Mouse (Mus musculus): ENCODE results near the gene Zfp991. TPM values are rescaled to one million over a fixed set of nuclear protein-coding genes. Genes with fewer than 3 reads are reported as not detected.
"Not testable (repeated sequence)": the region's sequence is repeated elsewhere in the genome, so short reads cannot be mapped to it uniquely, and the experiment has no call there.

The Zfp991 gene
- total RNA-seq, 1 experiment = 47.1 TPM

GRCm38 (mm10) chr4:147165282-147165681, 33.4 kb downstream of the Zfp991 start:
- in situ Hi-C loops (cut with MboI; ENCODE audit: low sequenced_read_pairs in 2 of 2, unreplicated experiment in 2 of 2); H3K36me3 ChIP-seq (ENCODE audit: control insufficient read depth, insufficient read depth, low read length, poor library complexity, severe bottlenecking); DNase-seq (ENCODE audit: low read depth, low spot score); H3K4me1 ChIP-seq (ENCODE audit: control insufficient read depth in 2 of 2, insufficient read depth in 2 of 2, low read length in 2 of 2, poor library complexity in 1 of 2); H3K27ac ChIP-seq (ENCODE audit: insufficient read depth, low read depth, low read length, poor library complexity, severe bottlenecking); H3K9ac ChIP-seq (ENCODE audit: insufficient read depth, low read depth, low read length, poor library complexity, severe bottlenecking); H3K4me3 ChIP-seq (ENCODE audit: insufficient read depth in 1 of 2, low read depth in 1 of 2, low read length in 2 of 2, poor library complexity in 1 of 2, severe bottlenecking in 1 of 2); H3K9me3 ChIP-seq (ENCODE audit: control insufficient read depth, insufficient read depth, low read depth, low read length): not testable (repeated sequence)

DNA sequence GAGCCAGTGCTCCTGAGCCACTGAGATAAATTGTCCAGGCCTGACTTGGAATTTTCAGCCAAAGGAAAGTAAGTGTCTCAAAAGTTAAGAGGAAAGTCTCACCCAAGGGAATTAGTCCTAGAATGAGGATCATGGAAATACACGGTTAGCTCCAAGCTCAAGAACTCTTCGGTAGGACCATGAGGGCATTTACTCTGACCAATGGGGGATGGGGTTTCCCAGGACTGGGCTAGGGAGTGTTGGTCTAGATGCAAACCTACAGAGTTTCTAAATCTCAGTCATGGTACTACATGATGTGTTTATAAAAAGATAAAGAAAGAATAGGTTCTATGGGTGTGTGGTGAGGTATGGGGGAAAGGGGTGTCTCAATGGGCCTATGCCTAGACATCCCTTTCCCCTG, 38.7 kb downstream of the Zfp991 start:
- H3K4me1 ChIP-seq (ENCODE audit: control insufficient read depth in 2 of 2, insufficient read depth in 2 of 2, low read length in 2 of 2, poor library complexity in 1 of 2); H3K9ac ChIP-seq (ENCODE audit: insufficient read depth, low read depth, low read length, poor library complexity, severe bottlenecking); H3K9me3 ChIP-seq (ENCODE audit: control insufficient read depth, insufficient read depth, low read depth, low read length); DNase-seq (ENCODE audit: low read depth, low spot score); H3K4me3 ChIP-seq (ENCODE audit: insufficient read depth in 1 of 2, low read depth in 1 of 2, low read length in 2 of 2, poor library complexity in 1 of 2, severe bottlenecking in 1 of 2); H3K27ac ChIP-seq (ENCODE audit: insufficient read depth, low read depth, low read length, poor library complexity, severe bottlenecking); in situ Hi-C loops (cut with MboI; ENCODE audit: low sequenced_read_pairs in 2 of 2, unreplicated experiment in 2 of 2); H3K36me3 ChIP-seq (ENCODE audit: control insufficient read depth, insufficient read depth, low read length, poor library complexity, severe bottlenecking): not testable (repeated sequence)

GRCm38 (mm10) chr4:147171557-147171956, 39.7 kb downstream of the Zfp991 start:
- in situ Hi-C loops (cut with MboI; ENCODE audit: low sequenced_read_pairs in 2 of 2, unreplicated experiment in 2 of 2) = not testable (repeated sequence)

DNA sequence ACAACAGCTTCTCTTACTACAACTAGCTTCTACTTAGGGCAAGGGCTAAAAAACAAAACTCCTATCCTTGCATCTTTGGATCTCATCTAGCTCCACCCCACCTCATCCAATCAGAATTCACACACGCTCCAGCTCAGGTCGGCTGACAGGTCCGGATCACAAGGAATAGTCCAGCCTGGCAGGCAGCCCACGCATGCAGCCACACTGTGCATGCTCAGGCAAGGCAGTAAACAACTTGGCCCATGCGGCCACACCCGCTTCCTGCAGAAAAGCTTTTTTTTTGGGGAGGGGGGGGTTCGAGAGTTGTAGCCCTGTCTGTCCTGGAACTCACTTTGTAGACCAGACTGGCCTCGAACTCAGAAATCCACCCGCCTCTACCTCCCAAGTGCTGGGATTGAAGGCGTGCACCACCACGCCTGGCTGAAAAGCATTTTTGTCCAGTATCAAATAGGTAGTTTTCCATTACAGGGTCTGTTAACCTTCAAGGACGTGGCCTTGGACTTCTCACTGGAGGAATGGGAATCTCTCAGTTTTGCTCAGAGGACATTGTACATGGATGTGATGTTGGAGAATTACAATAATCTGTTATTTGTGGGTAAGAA, 44.5 kb downstream of the Zfp991 start:
- H3K4me3 ChIP-seq (ENCODE audit: insufficient read depth in 1 of 2, low read depth in 1 of 2, low read length in 2 of 2, poor library complexity in 1 of 2, severe bottlenecking in 1 of 2); H3K36me3 ChIP-seq (ENCODE audit: control insufficient read depth, insufficient read depth, low read length, poor library complexity, severe bottlenecking); H3K9ac ChIP-seq (ENCODE audit: insufficient read depth, low read depth, low read length, poor library complexity, severe bottlenecking); H3K27ac ChIP-seq (ENCODE audit: insufficient read depth, low read depth, low read length, poor library complexity, severe bottlenecking); in situ Hi-C loops (cut with MboI; ENCODE audit: low sequenced_read_pairs in 2 of 2, unreplicated experiment in 2 of 2); H3K9me3 ChIP-seq (ENCODE audit: control insufficient read depth, insufficient read depth, low read depth, low read length); H3K4me1 ChIP-seq (ENCODE audit: control insufficient read depth in 2 of 2, insufficient read depth in 2 of 2, low read length in 2 of 2, poor library complexity in 1 of 2); DNase-seq (ENCODE audit: low read depth, low spot score): not testable (repeated sequence)

More at GRCm38 (mm10) chr4:147171557-147171956, 39.7 kb downstream of the Zfp991 start:
- not testable (repeated sequence) for H3K36me3 ChIP-seq (ENCODE audit: control insufficient read depth, insufficient read depth, low read length, poor library complexity, severe bottlenecking); H3K4me1 ChIP-seq (ENCODE audit: control insufficient read depth in 2 of 2, insufficient read depth in 2 of 2, low read length in 2 of 2, poor library complexity in 1 of 2); H3K27ac ChIP-seq (ENCODE audit: insufficient read depth, low read depth, low read length, poor library complexity, severe bottlenecking); H3K4me3 ChIP-seq (ENCODE audit: insufficient read depth in 1 of 2, low read depth in 1 of 2, low read length in 2 of 2, poor library complexity in 1 of 2, severe bottlenecking in 1 of 2); H3K9me3 ChIP-seq (ENCODE audit: control insufficient read depth, insufficient read depth, low read depth, low read length); H3K9ac ChIP-seq (ENCODE audit: insufficient read depth, low read depth, low read length, poor library complexity, severe bottlenecking); DNase-seq (ENCODE audit: low read depth, low spot score)

DNA sequence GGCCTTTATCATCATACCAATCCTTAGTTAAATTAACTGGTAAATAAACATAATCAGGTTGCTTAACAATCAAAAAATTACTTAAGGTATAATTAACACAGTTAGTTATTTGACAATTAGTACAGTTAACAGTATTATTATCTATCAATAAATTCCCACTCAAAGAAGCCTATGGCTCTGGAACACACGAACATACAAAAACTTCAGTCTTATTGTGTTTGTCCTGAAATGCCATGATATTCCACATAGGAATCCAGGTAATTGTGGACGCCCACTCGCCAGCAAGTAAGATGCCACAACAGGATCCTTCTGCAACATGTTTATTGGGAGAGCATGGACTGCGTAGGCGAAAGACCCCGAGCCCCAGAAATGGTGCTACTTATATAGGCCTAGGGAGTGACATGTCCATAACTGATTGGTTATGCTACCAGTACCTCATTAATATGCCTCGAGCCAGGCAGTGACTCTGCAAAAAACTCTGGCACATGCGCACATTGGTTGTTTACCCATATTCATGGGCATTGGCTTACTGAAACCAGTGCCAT, 49.4 kb downstream of the Zfp991 start:
- H3K9ac ChIP-seq (ENCODE audit: insufficient read depth, low read depth, low read length, poor library complexity, severe bottlenecking); in situ Hi-C loops (cut with MboI; ENCODE audit: low sequenced_read_pairs in 2 of 2, unreplicated experiment in 2 of 2); H3K36me3 ChIP-seq (ENCODE audit: control insufficient read depth, insufficient read depth, low read length, poor library complexity, severe bottlenecking); H3K9me3 ChIP-seq (ENCODE audit: control insufficient read depth, insufficient read depth, low read depth, low read length); H3K4me1 ChIP-seq (ENCODE audit: control insufficient read depth in 2 of 2, insufficient read depth in 2 of 2, low read length in 2 of 2, poor library complexity in 1 of 2); H3K4me3 ChIP-seq (ENCODE audit: insufficient read depth in 1 of 2, low read depth in 1 of 2, low read length in 2 of 2, poor library complexity in 1 of 2, severe bottlenecking in 1 of 2); DNase-seq (ENCODE audit: low read depth, low spot score); H3K27ac ChIP-seq (ENCODE audit: insufficient read depth, low read depth, low read length, poor library complexity, severe bottlenecking): not testable (repeated sequence)

DNA sequence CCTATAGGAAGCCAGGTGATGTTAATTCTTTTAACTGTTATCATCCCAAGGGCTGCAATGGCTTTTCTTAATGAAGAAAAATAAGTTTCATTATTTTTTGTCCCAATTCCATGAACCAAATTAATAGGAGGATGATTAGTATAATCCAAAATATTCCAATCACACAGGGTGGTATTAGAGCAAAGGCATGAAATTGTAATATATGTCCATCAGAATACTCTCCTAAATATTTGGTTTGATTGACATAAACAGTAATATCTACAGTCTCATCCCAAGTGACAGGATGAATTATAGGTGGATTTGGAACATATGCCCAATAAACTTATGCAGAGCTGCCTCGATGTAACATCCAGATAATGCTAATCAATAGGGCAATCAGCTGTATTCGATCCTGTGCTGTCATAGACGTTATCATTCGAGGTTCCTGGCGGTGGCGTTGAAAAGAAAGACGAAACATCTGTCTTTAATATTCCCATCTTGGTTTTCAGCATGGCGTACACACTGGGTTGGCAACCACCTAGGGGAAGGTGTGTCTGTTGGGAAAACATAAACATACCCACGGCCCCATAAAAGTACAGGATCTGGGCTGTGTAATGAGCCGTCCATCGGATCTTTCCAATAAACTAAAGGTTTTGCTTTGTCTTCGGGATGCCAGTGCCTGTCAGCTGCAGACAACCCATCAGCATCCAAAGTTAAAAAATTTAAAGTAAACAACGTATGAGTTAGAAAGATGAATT, 50.3 kb downstream of the Zfp991 start:
- H3K4me3 ChIP-seq (ENCODE audit: insufficient read depth in 1 of 2, low read depth in 1 of 2, low read length in 2 of 2, poor library complexity in 1 of 2, severe bottlenecking in 1 of 2); H3K9ac ChIP-seq (ENCODE audit: insufficient read depth, low read depth, low read length, poor library complexity, severe bottlenecking); H3K9me3 ChIP-seq (ENCODE audit: control insufficient read depth, insufficient read depth, low read depth, low read length); DNase-seq (ENCODE audit: low read depth, low spot score); H3K27ac ChIP-seq (ENCODE audit: insufficient read depth, low read depth, low read length, poor library complexity, severe bottlenecking); H3K36me3 ChIP-seq (ENCODE audit: control insufficient read depth, insufficient read depth, low read length, poor library complexity, severe bottlenecking); H3K4me1 ChIP-seq (ENCODE audit: control insufficient read depth in 2 of 2, insufficient read depth in 2 of 2, low read length in 2 of 2, poor library complexity in 1 of 2); in situ Hi-C loops (cut with MboI; ENCODE audit: low sequenced_read_pairs in 2 of 2, unreplicated experiment in 2 of 2): not testable (repeated sequence)

- H3K9me3 ChIP-seq (ENCODE audit: control insufficient read depth, insufficient read depth, low read depth, low read length); H3K9ac ChIP-seq (ENCODE audit: insufficient read depth, low read depth, low read length, poor library complexity, severe bottlenecking); in situ Hi-C loops (cut with MboI; ENCODE audit: low sequenced_read_pairs in 2 of 2, unreplicated experiment in 2 of 2); H3K27ac ChIP-seq (ENCODE audit: insufficient read depth, low read depth, low read length, poor library complexity, severe bottlenecking); H3K4me3 ChIP-seq (ENCODE audit: insufficient read depth in 1 of 2, low read depth in 1 of 2, low read length in 2 of 2, poor library complexity in 1 of 2, severe bottlenecking in 1 of 2); DNase-seq (ENCODE audit: low read depth, low spot score); H3K36me3 ChIP-seq (ENCODE audit: control insufficient read depth, insufficient read depth, low read length, poor library complexity, severe bottlenecking); H3K4me1 ChIP-seq (ENCODE audit: control insufficient read depth in 2 of 2, insufficient read depth in 2 of 2, low read length in 2 of 2, poor library complexity in 1 of 2): not testable (repeated sequence)
These were observed 55.0 kb downstream of the Zfp991 start for GRCm38 (mm10) chr4:147186824-147187223.

- in situ Hi-C loops (cut with MboI; ENCODE audit: low sequenced_read_pairs in 2 of 2, unreplicated experiment in 2 of 2) = not testable (repeated sequence)
- H3K4me3 ChIP-seq (ENCODE audit: insufficient read depth in 1 of 2, low read depth in 1 of 2, low read length in 2 of 2, poor library complexity in 1 of 2, severe bottlenecking in 1 of 2) = peak overlapping the region; percentile 54 to 80
- DNase-seq (ENCODE audit: low read depth, low spot score) = peak; percentile 26
These were observed 55.6 kb downstream of the Zfp991 start for GRCm38 (mm10) chr4:147187283-147187965.

More at GRCm38 (mm10) chr4:147187283-147187965, 55.6 kb downstream of the Zfp991 start:
- not testable (repeated sequence) for H3K27ac ChIP-seq (ENCODE audit: insufficient read depth, low read depth, low read length, poor library complexity, severe bottlenecking); H3K36me3 ChIP-seq (ENCODE audit: control insufficient read depth, insufficient read depth, low read length, poor library complexity, severe bottlenecking); H3K9me3 ChIP-seq (ENCODE audit: control insufficient read depth, insufficient read depth, low read depth, low read length); H3K4me1 ChIP-seq (ENCODE audit: control insufficient read depth in 2 of 2, insufficient read depth in 2 of 2, low read length in 2 of 2, poor library complexity in 1 of 2)
- H3K9ac ChIP-seq (ENCODE audit: insufficient read depth, low read depth, low read length, poor library complexity, severe bottlenecking) = peak overlapping the region; percentile 55

All from ES-E14 (cell line).